9 mouse cellular contexts compared by ENCODE assay signal in genomic region chr8:70418954-70419353, GRCm38 (mm10). TPM values are rescaled to one million over a fixed set of nuclear protein-coding genes. Genes with fewer than 3 reads are reported as not detected.
DNase-seq lines count a peak whose midpoint lies in the region.
"Had no signal": no experiment of that assay in that cellular context is flagged by ENCODE, and none has a peak within 500 bp of the region (broad histone marks: within the 10 kb centered on the region; RNA-seq: fewer than 3 reads in every experiment).

No protein-coding gene starts in this region.

- DNase-seq in embryo, embryonic 11 days: peak; percentile 16
- no peak for DNase-seq in embryo, embryonic 10 days (ENCODE audit: low spot score)
- peak; percentile 41 for DNase-seq in urinary bladder, postnatal 14 days (ENCODE audit: low spot score)
- DNase-seq in urinary bladder, adult 2 months (ENCODE audit: low spot score): no peak
- DNase-seq in layer of hippocampus, adult 18-20 months (ENCODE audit: low spot score in 2 of 2): peak; percentile 72 to 83
- peak; percentile 76 to 82 for DNase-seq in right cerebral cortex, postnatal 10 days (ENCODE audit: low spot score in 2 of 2)
- no peak for DNase-seq in thymus, postnatal 4 days
- DNase-seq in adipocyte (ENCODE audit: low spot score): no peak

RNA-seq across cellular contexts. Expression of gene Crtc1, which starts 20.4 kb away (rescaled TPM):
- 7.9 and 11.7 TPM in 2 replicates for polyA plus RNA-seq in urinary bladder, adult 2 months (2012; rRNA removed)
- 100 to 1,000 TPM; 193 to 199 TPM for total RNA-seq in layer of hippocampus, adult 18-20 months (2021)

RNA-seq across cellular contexts. Expression of gene Comp, which starts 45.6 kb away (rescaled TPM):
- 0.22 and 0.23 TPM in 2 replicates for polyA plus RNA-seq in urinary bladder, adult 2 months (2012; rRNA removed)
- total RNA-seq in layer of hippocampus, adult 18-20 months (2021): under 1 TPM; 0.13 to 0.42 TPM
- total RNA-seq: liver, adult 2 months had no signal
- polyA plus RNA-seq: liver, adult 2 months had no signal

RNA-seq across cellular contexts. Expression of gene Klhl26, which starts 57.8 kb away (rescaled TPM):
- polyA plus RNA-seq in urinary bladder, adult 2 months (2012; rRNA removed): 34.7 and 36.9 TPM in 2 replicates
- 10 to 100 TPM; 54.1 to 62.0 TPM for total RNA-seq in layer of hippocampus, adult 18-20 months (2021)

Comparison
In these comparisons a context has a peak if more than half of its experiments do, and no peak if none do; other contexts are left out.
1. DNase-seq: peak in embryo, embryonic 11 days (single experiment), urinary bladder, postnatal 14 days (single experiment), layer of hippocampus, adult 18-20 months (2 of 2) and right cerebral cortex, postnatal 10 days (2 of 2); none in embryo, embryonic 10 days (single experiment), urinary bladder, adult 2 months (single experiment), thymus, postnatal 4 days (single experiment) and adipocyte (single experiment).